15 mouse cellular contexts compared by ENCODE assay signal in the genomic region with DNA sequence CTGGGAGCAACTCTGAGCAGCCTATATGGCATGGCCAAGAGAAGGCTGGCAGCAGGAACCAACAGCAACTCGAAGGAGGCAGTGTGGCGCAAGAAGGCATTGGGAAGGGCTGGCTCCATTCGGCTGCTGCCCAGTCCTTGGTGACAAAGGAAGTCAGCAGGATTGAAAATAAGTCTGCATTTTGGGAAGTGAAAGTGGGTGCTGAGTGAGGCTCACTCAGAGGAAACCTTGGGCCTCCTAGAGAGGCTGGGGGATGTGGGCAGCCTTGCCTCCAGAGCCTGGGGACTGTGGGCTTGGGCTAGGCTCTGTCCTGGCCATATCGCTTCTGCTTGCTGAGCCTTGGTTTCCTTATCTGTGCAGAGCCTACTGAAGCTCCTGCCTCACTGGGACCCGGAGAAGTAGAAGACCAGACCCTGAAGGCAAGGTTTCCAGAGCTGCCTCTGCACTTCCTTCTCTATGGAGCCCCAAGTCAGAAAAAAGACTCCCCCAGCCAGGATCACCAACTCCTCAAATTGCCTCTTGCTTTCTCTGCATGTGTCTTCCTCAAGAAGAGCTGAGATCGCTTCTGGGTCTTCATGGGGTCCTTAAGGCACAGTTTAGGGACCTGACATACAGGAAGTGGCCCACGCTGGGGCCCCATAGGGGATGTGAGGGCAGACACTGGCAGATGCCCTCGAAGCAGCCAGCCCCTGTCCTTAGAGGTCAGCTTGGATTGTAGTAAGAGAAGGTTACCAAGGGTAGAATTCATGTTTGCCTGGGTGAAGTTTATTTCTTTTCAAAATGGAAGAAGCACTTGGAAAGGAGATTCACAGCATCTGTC. TPM values are rescaled to one million over a fixed set of nuclear protein-coding genes. Genes with fewer than 3 reads are reported as not detected.
A peak's percentile ranks its signal among the peaks of the same experiment; 100 is the strongest.
DNase-seq lines count a peak whose midpoint lies in the region; ATAC-seq and TF ChIP-seq lines count a peak whose summit lies in the region.
"Had no signal": no experiment of that assay in that cellular context is flagged by ENCODE, and none has a peak within 500 bp of the region (broad histone marks: within the 10 kb centered on the region; RNA-seq: fewer than 3 reads in every experiment).

No protein-coding gene starts in this region.

- H3ac ChIP-seq in C2C12 (ENCODE audit: control insufficient read depth, insufficient read length, low read depth), result no peak overlapping the region

- no peaks in the 10 kb centered on the region for H3K9me3 ChIP-seq in heart, embryonic 11.5 days (replicated peaks; ENCODE audit: control insufficient read depth, low read length)
- H3K9me3 ChIP-seq in megakaryocyte, embryonic 14.5 days, result no peaks in the 10 kb centered on the region
- no peaks in the 10 kb centered on the region for H3K9me3 ChIP-seq in forebrain, embryonic 16.5 days (ENCODE audit: control insufficient read depth, low read length)
- H3K9me3 ChIP-seq: embryonic facial prominence, embryonic 13.5 days; stomach, embryonic 15.5 days had no signal

- no peak overlapping the region for H3K9ac ChIP-seq in heart, embryonic 11.5 days (ENCODE audit: low read depth, low read length)
- H3K9ac ChIP-seq in forebrain, embryonic 16.5 days (replicated peaks; ENCODE audit: low read depth, low read length), result no peak overlapping the region
- H3K9ac ChIP-seq: embryonic facial prominence, embryonic 13.5 days; stomach, embryonic 15.5 days had no signal

- no peaks in the 10 kb centered on the region for H3K36me3 ChIP-seq in heart, embryonic 11.5 days (ENCODE audit: control insufficient read depth, insufficient read depth, low read length)
- H3K36me3 ChIP-seq in C2C12 (ENCODE audit: control insufficient read depth, insufficient read depth), result no peaks in the 10 kb centered on the region
- no peaks in the 10 kb centered on the region for H3K36me3 ChIP-seq in megakaryocyte, embryonic 14.5 days (replicated peaks; ENCODE audit: low read length)
- H3K36me3 ChIP-seq in forebrain, embryonic 16.5 days (ENCODE audit: control insufficient read depth, insufficient read depth), result no peaks in the 10 kb centered on the region
- H3K36me3 ChIP-seq: embryonic facial prominence, embryonic 13.5 days; stomach, embryonic 15.5 days had no signal

- peak; percentile 37 to 59 for DNase-seq in heart, adult 9 months (ENCODE audit: low spot score in 2 of 2)
- no peak for DNase-seq in left cerebral cortex, postnatal 14 days (ENCODE audit: low spot score in 2 of 2)
- no peak for DNase-seq in cerebellum, postnatal 25 days
- DNase-seq: kidney, adult 9 months had no signal

- TF ChIP-seq CTCF in C2C12 (IDR thresholded peaks at IDR 0.05; ENCODE audit: control insufficient read depth, insufficient read depth, insufficient read length), result no peak

- intact Hi-C loops in left cerebral cortex, postnatal 14 days (cut with DNase I), result no loop called here

- peaks cover 40% of the 10 kb centered on the region for H3K4me1 ChIP-seq in heart, embryonic 11.5 days (ENCODE audit: control insufficient read depth, insufficient read depth, low read length)
- H3K4me1 ChIP-seq in megakaryocyte, embryonic 14.5 days, result peaks cover 90% of the 10 kb centered on the region
- peaks cover 14% of the 10 kb centered on the region for H3K4me1 ChIP-seq in forebrain, embryonic 16.5 days (replicated peaks; ENCODE audit: control insufficient read depth, insufficient read depth, low read length)

- H3K4me3 ChIP-seq in heart, embryonic 11.5 days (ENCODE audit: low read depth, low read length), result no peak overlapping the region
- no peak overlapping the region for H3K4me3 ChIP-seq in C2C12 (ENCODE audit: insufficient read depth, poor library complexity, severe bottlenecking)
- H3K4me3 ChIP-seq in megakaryocyte, embryonic 14.5 days (replicated peaks), result peak overlapping the region; percentile 83
- no peak overlapping the region for H3K4me3 ChIP-seq in forebrain, embryonic 16.5 days (replicated peaks; ENCODE audit: low read length)
- H3K4me3 ChIP-seq: embryonic facial prominence, embryonic 13.5 days; heart, adult 2 months; stomach, embryonic 15.5 days had no signal

- H3K27me3 ChIP-seq in heart, embryonic 11.5 days (ENCODE audit: control insufficient read depth, insufficient read depth, low read length), result 0 out of 2 replicates have a peak, but pooled peaks cover 4% of the 10 kb centered on the region
- H3K27me3 ChIP-seq in C2C12 (ENCODE audit: control insufficient read depth, insufficient read depth, insufficient read length), result no peaks in the 10 kb centered on the region
- H3K27me3 ChIP-seq in megakaryocyte, embryonic 14.5 days (replicated peaks), result peaks cover 3% of the 10 kb centered on the region
- no peaks in the 10 kb centered on the region for H3K27me3 ChIP-seq in forebrain, embryonic 16.5 days (replicated peaks; ENCODE audit: control insufficient read depth, insufficient read depth, low read length)
- H3K27me3 ChIP-seq: stomach, embryonic 15.5 days had no signal

- WGBS in heart, embryonic 11.5 days (ENCODE audit: insufficient replicate concordance), result 70% methylated on average over 8 of the region's 8 CpGs
- WGBS in forebrain, embryonic 16.5 days, result 80% methylated on average over 8 of the region's 8 CpGs

- H3K79me3 ChIP-seq in C2C12 (ENCODE audit: low read depth), result no peaks in the 10 kb centered on the region

- no peak overlapping the region for H3K4me2 ChIP-seq in heart, embryonic 11.5 days
- no peak overlapping the region for H3K4me2 ChIP-seq in forebrain, embryonic 16.5 days (ENCODE audit: low read length)
- H3K4me2 ChIP-seq: embryonic facial prominence, embryonic 13.5 days; stomach, embryonic 15.5 days had no signal

- H3K27ac ChIP-seq in heart, embryonic 11.5 days (ENCODE audit: low read depth, low read length), result no peak overlapping the region
- no peak overlapping the region for H3K27ac ChIP-seq in forebrain, embryonic 16.5 days (ENCODE audit: low read length)
- H3K27ac ChIP-seq: embryonic facial prominence, embryonic 13.5 days; heart, adult 2 months; stomach, embryonic 15.5 days had no signal

- ATAC-seq in heart, embryonic 11.5 days (replicated peaks; ENCODE audit: insufficient number of reproducible peaks, low FRiP score, low TSS enrichment), result no peak
- peak; percentile 62 to 65 for ATAC-seq in hematopoietic stem cell, adult 5-6 weeks (replicated peaks in 1 of 2; ENCODE audit: insufficient read depth in 1 of 2, low FRiP score in 2 of 2, low TSS enrichment in 1 of 2, low read depth in 1 of 2, poor library complexity in 2 of 2, severe bottlenecking in 2 of 2)
- no peak for ATAC-seq in forebrain, embryonic 16.5 days

- no peaks in the 10 kb centered on the region for H3K79me2 ChIP-seq in C2C12 (ENCODE audit: control insufficient read depth, insufficient read depth)

TF ChIP-seq in C2C12, 6 proteins besides CTCF, POLR2A, EP300 and RAD21:
- peak; percentile 32 for TF ChIP-seq CEBPB (IDR thresholded peaks at IDR 0.05; ENCODE audit: low read depth)
- no peak for TF ChIP-seq USF1 (IDR thresholded peaks at IDR 0.05; ENCODE audit: low read depth)

RNA-seq across cellular contexts. Expression of a gene that starts 14.3 kb away (rescaled TPM):
- 16.0 and 16.7 TPM in 2 replicates for polyA plus RNA-seq in heart, embryonic 11.5 days (2014; fragmentation: Nextera tagmentation; extraction: Ambion mirVana)
- 0.42 TPM for polyA plus RNA-seq in C2C12 (2012; fragmentation: generic; extraction: Trizol)
- total RNA-seq in hematopoietic stem cell, adult 5-6 weeks (2017), result 5.2 and 8.1 TPM in 2 replicates
- polyA plus RNA-seq in megakaryocyte, embryonic 14.5 days (2012; ENCODE audit: insufficient read depth, low replicate concordance), result 10.6 and 40.8 TPM in 2 replicates
- total RNA-seq in left cerebral cortex, postnatal 14 days (2021), result 10 to 100 TPM; 44.8 to 46.8 TPM
- 47.8 and 50.4 TPM in 2 replicates for polyA plus RNA-seq in forebrain, embryonic 16.5 days (2015; fragmentation: Nextera tagmentation; extraction: Ambion mirVana)

RNA-seq across cellular contexts. Expression of a gene that starts 51.5 kb away (rescaled TPM):
- not detected in 2 replicates for polyA plus RNA-seq in heart, embryonic 11.5 days (2014; fragmentation: Nextera tagmentation; extraction: Ambion mirVana)
- not detected for polyA plus RNA-seq in C2C12 (2012; fragmentation: generic; extraction: Trizol)
- total RNA-seq in hematopoietic stem cell, adult 5-6 weeks (2017), result not detected in 2 replicates
- 0.54 TPM in 1 of 2 replicates, not detected in the other for polyA plus RNA-seq in megakaryocyte, embryonic 14.5 days (2012; ENCODE audit: insufficient read depth, low replicate concordance)
- total RNA-seq in left cerebral cortex, postnatal 14 days (2021), result 1 to 10 TPM in 1 of 2 experiments, not detected in 1; 1.4 TPM
- polyA plus RNA-seq in forebrain, embryonic 16.5 days (2015; fragmentation: Nextera tagmentation; extraction: Ambion mirVana), result not detected in 2 replicates
- total RNA-seq: heart, adult 2 months had no signal
- polyA plus RNA-seq: brain, embryonic 14.5 days; embryonic facial prominence, embryonic 13.5 days; heart, adult 2 months; limb, embryonic 14.5 days; neural tube, embryonic 14.5 days; stomach, embryonic 15.5 days had no signal

Comparison
In these comparisons a context has a peak if more than half of its experiments do, and no peak if none do; other contexts are left out.
1. DNase-seq: peak in heart, adult 9 months (2 of 2); none in left cerebral cortex, postnatal 14 days (0 of 2) and cerebellum, postnatal 25 days (0 of 2).
2. ATAC-seq: peak in hematopoietic stem cell, adult 5-6 weeks (2 of 2); none in heart, embryonic 11.5 days (single experiment) and forebrain, embryonic 16.5 days (single experiment).